Mouse (Mus musculus): ENCODE measurements around the gene Zfp692.
"Not testable (repeated sequence)": the region's sequence is repeated elsewhere in the genome, so short reads cannot be mapped to it uniquely, and the experiment has no call there.

Gene Zfp692

DNA sequence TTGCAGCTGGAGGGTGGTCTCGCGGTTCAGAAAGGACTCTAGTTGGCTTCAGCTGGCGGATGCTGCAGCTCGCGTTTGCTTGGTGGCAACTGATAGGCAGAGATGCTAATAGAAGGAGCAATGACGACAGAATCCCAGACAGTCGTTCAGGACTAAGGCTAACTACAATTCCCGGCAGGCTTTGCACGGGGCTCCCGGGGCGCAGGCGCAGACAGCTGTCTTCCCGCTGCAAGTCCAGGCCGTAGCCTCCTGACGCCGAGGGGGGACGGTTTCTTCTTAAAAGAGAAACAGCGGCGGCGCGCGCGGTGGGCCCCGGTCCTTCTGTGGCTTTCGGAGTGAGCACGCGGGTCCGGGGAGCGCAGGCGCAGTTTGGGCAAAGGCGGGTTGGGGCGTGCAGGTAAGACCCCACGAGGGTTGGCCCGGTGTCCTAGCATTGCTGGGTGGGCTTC lies at the start of gene Zfp692:
TSS of gene Zfp692 (plus strand) at position 210 of the 449 bp plus-strand sequence.
- peak; percentile 94 for DNase-seq (ENCODE audit: extremely low spot score, low spot score)

DNA sequence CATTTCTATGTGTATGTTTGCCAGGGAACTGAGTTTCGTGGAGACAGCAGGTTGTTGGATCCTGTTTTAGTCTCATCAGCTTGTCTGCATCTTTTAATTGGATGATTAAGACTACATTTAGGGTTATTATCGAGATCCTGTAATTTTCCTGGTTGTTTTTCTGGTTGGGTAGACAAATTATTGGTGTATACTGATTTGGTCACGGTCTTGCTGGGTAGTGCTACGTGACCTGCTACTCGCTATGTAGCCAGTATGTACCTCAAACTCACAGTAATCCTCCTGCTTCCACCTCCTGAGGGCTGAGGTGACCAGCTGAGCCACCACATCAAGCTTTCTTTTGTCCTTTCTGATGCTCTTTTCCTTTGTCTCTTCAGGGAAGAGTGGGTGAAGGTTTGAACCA lies 49.1 kb upstream of the Zfp692 start:
- DNase-seq (ENCODE audit: extremely low spot score, low spot score), result no peak

DNA sequence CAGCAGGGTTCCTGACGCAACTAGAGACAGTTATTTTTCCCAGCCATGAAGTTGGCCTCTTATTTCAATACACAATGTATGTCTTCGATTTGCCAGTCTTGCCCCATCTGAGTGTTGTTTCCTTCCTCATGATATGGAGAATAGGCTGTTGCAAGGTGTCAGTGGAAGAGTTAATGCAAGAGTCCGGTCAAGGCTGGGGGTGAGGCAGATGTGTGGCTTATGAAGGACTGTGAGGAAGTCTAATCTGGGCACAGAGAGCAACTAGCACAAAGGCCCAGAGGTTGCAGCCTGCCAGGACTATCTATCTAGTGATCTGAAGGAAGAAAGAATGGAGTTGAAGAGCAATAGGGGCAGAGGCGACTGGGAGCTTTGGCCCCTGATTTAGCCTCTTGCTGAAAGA lies 46.7 kb upstream of the Zfp692 start:
- no peak for DNase-seq (ENCODE audit: extremely low spot score, low spot score)

DNA sequence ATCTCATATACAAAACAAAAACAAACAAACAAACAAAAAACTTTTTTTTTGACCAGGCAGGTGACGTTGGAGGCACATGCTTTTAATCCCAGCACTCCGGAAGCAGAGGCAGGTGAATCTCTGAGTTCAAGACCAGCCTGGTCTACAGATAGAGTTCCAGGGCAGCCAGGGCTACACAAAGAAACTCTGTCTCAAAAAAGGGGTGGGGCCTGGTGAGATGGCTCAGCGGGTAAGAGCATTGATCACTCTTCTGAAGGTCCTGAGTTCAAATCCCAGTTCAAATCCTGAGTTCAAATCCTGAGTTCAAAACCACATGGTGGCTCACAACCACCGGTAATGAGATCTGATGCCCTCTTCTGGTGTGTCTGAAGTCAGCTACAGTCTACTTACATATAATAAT lies 45.0 kb upstream of the Zfp692 start:
- DNase-seq (ENCODE audit: extremely low spot score, low spot score), result no peak

DNA sequence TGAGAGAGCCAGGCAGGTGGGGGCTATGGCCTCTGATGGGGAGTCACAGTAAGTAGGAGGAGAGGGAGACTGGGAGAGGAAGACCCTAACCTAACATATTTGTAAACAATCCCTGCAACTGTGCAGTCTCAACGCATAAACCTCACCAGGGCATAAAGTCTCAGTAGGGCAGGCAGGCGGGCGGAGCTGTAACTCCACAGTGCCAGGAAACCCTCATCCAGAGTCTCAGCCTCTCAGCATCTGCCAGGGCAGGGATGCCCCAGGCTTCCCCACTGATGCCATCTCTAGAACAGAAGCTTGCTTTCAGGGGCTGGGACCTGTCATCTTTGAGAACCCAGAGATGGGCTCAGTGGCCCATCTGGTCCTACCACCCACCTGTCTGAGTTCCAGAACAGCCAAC lies 44.5 kb upstream of the Zfp692 start:
- no peak for DNase-seq (ENCODE audit: extremely low spot score, low spot score)

DNA sequence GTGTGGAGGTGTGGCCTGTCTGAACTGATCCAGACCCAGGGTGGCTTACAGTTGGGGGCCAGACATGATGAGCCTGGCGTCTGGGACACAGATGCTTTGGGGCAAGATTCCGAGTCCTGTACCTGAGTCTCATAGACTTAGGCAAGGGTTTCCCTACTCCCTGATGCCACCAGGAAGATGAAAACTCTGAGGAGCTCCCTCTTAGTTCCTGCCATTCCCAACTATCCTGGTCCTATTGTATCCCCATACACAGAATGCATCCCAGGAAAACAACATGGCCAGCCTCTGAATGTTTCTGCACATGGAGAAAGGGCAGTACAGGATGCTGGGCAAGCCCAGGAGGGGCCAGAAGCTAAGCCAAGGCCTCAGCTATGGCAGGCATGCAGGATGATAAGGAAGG lies 43.4 kb upstream of the Zfp692 start:
- DNase-seq (ENCODE audit: extremely low spot score, low spot score), result no peak

DNA sequence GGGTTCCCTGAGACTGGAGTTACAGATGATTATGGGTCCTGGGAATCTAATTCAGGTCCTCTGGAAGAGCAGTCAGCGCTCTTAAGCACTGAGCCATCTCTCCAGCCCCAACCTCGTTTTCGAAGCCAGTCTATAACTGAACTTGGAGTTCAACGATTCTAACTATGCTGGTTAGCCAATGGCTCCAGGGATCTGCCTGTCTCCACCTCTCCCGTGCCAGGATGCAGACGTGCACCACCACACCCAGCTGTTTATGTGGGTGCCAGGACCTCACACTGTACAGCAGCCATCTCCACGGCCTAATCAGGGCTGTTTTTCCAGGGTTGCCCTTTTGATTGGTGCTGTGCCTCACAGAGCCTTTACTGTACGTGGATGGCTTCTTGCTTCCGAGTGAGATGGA lies 42.3 kb upstream of the Zfp692 start:
- DNase-seq (ENCODE audit: extremely low spot score, low spot score), result no peak

DNA sequence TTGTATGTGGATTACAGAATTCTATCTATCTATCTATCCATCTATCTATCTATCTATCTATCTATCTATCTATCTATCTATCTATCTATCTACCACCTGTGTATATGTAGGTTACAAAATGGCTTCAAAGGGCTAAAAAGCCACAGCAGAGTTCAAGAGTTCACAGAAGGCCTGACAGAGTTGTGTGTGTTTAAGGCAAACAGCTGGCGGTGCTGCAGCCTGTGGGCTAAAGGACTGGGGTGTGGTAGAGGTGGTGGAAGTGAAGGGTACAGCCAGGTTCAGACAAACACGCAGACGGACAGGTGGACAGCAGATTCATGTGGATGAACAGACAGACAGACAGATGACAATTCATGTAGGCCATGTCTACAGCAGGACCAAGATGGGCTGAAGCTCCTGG lies 38.6 kb upstream of the Zfp692 start:
- no peak for DNase-seq (ENCODE audit: extremely low spot score, low spot score)

DNA sequence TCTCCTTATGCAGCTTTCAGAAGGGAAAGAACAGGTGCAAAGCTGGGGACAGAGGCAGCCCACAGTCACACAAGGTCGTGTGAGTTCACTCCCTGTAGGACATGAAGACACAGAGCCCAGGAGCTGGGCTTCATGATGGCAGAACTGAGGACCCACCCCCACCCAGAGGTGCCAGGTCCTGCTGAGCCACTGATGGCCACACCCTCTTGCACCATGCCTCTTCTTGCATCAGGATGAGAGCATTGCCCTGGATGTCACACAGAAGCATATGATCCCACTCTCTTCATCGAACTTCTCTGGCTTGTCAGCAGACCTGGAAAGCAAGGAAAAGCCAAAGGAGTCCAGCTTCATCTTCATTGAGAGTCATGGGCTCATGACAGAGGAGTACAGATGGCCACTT lies 32.3 kb upstream of the Zfp692 start, which contains the start of gene 4930438A08Rik:
TSS of gene 4930438A08Rik (plus strand) at position 228 of the 400 bp plus-strand sequence.
- DNase-seq (ENCODE audit: extremely low spot score, low spot score), result no peak

DNA sequence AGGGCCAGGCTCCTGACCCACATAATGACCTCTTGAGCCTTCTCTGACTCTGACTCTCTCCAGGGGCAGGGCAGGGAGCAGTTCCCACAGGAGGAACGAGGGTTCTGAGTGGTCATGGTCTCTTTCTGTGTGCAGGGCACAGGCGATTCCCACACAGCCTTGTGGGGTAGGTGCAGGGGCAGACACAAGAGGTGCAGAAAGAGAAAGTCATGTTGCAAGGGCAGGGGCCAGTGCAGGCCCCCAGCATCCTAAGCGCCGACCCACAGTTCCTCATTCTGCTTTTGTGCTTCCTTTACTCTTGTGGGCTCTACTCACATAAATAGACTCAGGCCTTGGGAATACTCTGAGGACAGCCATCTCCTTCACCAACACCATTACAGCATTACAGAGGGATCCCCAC lies 31.1 kb upstream of the Zfp692 start:
- no peak for DNase-seq (ENCODE audit: extremely low spot score, low spot score)

DNA sequence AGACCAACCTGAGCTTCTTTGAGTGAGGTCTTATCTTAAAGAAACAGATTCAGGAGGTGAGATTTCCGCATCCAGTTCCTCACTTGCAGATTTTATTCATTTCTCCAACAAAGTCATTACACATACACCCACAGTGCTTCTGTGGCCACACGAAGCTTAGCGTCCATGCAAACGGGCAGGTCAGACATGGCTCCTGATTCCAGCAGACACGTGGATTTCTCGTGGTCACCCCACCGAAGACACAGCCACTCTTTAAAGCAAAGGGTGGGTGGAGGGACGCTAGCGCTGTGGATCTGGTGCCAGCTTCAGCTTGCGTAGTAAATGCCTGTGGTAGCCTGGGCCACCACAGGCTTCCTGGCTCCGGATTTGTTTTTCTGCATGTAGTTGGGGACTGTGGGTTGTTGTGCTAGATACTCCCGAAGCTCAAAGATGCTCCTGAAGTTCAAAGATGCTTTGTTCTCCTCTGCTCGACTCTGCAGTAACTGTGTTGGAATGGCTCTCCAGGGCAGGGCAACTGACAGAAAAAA lies 24.8 kb upstream of the Zfp692 start:
- no peak for DNase-seq (ENCODE audit: extremely low spot score, low spot score)

DNA sequence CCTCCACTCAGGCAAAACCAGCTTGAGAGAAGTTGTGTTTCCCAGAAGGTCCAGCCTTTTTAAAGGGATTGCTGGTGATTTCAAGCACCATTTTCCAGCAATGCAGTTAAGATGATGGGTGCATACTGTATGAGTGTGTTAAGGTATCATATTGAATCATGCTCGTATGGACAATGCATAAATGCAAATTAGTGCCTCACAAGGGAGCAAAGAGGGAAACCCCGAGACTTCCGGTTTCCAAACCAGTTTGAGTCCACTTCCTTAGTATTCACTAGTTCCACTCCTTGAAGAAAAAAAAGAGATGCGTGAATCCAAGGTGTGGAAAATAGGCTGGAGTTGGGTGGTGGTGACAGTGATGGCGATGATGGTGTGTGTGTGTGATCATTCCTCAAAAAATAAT lies 24.4 kb upstream of the Zfp692 start:
- DNase-seq (ENCODE audit: extremely low spot score, low spot score), result no peak

DNA sequence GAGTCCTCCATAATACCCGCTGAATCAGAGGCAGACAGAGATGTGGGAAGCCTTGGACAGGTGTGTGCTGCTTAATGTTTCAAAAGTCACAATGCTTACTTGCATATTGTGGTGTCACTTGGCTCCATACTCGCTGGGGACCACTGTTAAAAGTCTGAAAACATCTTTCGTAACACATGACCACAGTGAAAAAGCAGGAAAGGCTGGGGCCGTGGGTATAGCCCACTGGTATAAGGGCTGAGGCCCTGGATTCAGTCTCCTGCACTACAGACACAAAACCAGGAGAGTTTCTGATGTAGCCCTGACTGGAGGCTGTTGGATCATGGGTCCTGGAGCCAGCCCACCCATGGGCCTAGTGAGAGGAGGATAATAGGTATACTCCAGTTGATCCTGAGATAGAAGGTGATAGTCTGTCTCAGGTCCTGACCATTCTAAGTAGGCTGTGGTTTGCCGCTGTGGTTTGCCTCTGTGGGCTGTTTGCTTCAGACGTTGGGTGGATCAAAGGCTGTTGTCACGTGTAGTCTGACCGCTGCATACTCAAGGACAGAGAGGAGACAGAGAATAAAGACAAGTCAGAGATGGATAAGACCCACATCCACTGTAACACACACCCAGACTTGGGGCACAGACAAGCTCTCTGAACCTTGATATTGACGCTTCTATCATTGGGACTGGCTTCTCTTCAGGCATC lies 16.7 kb upstream of the Zfp692 start:
- no peak for DNase-seq (ENCODE audit: extremely low spot score, low spot score)

DNA sequence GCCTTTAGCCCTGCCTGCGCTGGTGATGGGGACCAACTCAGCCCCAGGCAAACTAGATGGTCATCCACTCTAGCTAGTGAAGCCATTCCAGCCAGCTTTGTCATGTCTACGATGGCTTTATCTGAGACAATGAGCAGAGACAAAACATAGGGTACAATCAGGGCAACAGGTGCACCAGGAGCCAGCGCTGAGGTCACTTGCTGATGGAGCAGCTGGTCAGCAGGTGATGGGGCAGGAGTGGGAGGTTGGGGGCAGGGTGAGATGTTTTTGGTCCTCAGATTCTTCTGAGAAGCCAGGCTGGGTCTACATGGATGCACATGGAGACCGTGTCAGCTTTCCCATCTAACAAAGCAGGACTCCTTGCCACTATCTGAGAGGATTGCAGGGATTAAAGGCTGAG lies 16.1 kb upstream of the Zfp692 start:
- no peak for DNase-seq (ENCODE audit: extremely low spot score, low spot score)

DNA sequence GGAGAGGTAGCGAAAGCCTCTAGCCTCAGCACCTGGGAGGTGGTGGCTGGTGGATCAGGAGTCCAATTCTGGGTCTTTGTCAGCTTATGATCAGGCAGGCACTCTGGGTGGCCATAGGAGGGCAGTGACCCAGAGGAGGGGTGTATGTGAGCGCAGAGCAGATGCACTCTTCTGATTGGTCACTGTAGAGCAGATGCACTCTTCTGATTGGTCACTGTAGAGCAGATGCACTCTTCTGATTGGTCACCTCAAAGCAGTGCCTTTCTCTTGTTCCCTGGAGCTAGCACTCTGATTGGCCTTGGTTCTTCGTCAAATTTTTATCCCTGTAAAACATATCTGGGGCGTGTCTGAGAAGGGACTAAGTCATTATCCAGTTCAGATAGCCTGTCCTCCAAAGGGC lies 14.1 kb upstream of the Zfp692 start:
- DNase-seq (ENCODE audit: extremely low spot score, low spot score), result no peak

DNA sequence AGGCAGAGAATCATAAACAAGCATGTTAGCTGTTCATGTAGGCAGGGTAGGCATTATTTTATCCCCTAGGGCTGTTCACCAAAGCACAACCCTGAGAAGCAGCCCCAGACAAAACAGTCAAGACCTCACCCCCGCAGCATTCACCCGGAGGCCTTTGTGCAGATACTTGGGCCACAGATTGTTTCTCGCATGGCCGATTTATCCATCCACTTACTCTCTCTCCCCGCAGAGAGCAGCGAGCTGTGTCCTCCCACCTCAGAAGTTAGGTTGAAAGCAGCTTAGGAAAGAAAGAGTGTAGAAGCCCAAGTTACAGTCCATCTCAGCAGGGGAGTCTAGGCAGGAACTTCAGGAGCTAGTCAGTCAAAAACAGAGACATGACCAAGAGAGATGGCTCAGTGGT lies 9.5 kb upstream of the Zfp692 start:
- no peak for DNase-seq (ENCODE audit: extremely low spot score, low spot score)

DNA sequence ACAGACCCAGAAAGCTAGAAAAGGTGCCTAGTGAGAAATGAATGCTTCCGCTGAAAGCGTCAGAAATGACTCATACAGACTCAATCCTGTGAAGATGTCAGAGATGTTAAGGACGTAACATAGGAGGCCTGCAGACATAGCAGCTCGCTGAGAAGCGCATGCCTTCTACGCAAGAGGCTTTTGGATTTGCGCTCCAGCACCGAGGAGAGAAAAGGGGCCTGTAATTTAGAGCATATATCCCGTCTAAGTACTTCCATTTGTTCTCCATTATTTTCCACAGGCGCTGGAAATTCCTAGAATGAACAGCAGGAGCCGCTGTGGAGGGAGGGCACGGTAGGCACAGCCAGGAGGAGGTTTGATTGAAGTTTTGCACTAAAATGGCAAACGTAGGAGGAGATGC lies 5.8 kb upstream of the Zfp692 start:
- DNase-seq (ENCODE audit: extremely low spot score, low spot score), result peak; percentile 79

DNA sequence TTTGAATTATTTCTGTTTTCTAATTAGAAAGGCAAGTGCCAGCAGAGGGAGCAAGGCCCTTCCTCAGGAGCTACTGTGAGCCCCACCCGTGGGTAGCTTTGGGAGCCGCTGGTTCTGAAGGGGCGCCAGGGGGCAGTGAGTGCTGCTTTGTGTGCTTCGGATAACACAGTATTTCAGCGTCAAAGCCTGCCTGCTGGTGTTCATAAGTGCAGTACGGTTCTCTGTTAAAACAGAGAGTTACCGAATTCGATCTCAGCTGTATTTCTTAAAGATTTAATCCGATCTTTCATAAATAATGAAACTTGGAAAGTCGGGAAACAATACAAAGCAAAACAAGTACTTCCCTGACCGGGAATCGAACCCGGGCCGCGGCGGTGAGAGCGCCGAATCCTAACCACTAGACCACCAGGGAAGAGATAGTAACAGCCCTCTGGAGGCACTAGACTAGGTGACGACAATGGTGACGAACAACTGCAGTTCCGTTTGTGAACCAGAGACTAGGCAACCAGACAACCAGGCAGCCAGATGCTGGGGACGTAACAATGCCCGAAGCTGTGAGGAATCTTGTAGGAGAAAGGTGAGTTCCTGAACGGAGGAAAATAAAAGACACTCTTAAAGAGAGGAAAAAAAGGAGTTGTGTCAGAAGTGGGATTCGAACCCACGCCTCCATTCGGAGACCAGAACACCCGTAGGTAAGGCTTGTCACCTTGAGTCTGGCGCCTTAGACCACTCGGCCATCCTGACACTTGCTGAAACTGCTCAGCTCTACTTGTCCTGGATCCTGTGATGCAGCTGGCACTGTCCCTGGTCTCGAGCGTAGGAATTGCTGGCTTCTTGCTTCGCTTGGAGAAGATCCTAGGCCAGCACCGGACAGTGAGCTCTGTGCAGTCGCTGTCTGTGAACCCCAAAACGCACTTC lies 4.8 kb upstream of the Zfp692 start:
- peak; percentile 100 for DNase-seq (ENCODE audit: extremely low spot score, low spot score)

DNA sequence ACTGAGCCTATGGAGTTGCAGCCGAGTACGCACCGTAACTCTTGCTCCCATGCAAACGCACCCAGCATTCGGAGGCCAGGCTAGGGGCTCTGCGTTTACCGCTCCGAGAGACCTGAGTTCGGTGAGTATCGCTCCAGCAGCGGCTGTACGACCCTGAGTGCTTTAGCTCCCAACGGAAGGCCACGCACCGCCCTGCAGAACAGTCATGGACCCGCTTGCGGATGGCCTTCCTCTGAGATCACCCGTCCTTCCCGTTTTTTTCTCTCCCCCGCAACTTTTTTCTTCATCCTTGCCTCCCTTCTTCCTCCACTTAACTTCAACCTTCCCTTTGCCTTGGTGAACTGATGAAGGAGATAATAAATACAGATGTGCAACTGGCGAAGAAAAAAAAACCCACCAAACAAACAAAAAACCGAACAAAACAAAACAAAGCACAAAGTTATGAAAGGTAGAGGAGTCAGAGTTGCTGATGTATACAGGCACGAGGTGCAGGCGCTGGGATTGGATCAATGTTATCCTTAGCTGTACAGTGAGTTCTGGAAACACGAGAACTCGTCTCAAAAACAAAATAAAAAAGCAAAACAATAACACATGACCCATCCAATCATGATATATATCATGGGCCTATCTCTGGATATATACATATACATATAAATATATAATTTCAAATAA lies 4.0 kb upstream of the Zfp692 start:
- no peak for DNase-seq (ENCODE audit: extremely low spot score, low spot score)

DNA sequence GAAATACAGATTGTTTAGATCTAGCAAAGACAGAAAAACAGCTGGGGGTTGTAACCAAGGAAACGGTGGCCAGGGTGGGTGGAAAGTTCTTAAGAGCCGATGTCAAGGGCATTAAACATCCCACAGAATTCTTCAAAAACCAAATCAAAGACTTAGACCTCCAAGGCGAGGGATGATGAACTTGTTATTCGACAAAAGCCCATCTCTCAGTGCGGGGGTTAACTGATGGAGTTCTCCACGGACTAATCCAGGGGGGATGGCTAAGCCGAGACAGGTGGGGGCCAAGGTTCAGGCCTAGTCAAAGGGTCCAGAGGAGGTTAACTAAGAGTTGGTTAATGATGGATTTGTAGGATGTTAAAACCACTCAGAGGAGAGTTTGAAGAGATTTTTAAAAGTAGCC lies 3.3 kb upstream of the Zfp692 start:
- DNase-seq (ENCODE audit: extremely low spot score, low spot score), result no peak

DNA sequence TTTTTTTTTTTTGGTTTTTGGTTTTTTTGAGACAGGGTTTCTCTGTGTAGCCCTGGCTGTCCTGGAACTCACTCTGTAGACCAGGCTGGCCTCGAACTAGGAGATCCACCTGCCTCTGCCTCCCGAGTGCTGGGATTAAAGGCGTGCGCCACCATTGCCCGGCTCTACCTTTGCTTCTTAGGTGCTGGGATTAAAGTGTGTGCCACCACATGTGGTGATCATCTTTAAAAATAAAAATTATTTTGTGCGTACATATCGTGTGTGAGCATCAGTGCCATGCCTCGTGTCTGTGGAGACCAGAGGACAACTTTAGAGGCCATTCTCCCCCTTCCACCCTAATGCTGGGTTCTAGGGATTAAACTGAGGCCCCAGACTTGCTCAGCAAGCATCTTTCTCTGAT lies 1.6 kb upstream of the Zfp692 start:
- DNase-seq (ENCODE audit: extremely low spot score, low spot score), result not testable (repeated sequence)
